Mouse (Mus musculus) midbrain, embryonic 16.5 days (tissue): ENCODE measurements around the gene Abraxas1. TPM values are rescaled to one million over a fixed set of nuclear protein-coding genes. Genes with fewer than 3 reads are reported as not detected.

ENCODE experiments used
- ATAC-seq: fragments of 200-750 bp; cut with Nextera tagmentation; 2 replicates; pipeline ENCODE4 v1.8.0; 2017; ENCODE audit warnings: moderate TSS enrichment
- H3K27ac ChIP-seq: fragments of 300-500 bp; sonication (generic); 2 replicates; pipeline ENCODE4 v1.5.1; 2014; ENCODE audit warnings: mild to moderate bottlenecking, low read length, mixed read lengths
- H3K27me3 ChIP-seq: fragments of 300-500 bp; sonication (generic); 2 replicates; pipeline ENCODE4 v1.6.1; 2014; ENCODE audit warnings: low read depth, low read length, mixed read lengths; ENCODE audit not compliant: control insufficient read depth, insufficient read depth
- H3K36me3 ChIP-seq: fragments of 300-500 bp; sonication (generic); 2 replicates; pipeline ENCODE4 v1.6.1; 2014; ENCODE audit warnings: mild to moderate bottlenecking, low read length, moderate library complexity, mixed read lengths; ENCODE audit not compliant: control insufficient read depth, insufficient read depth
- H3K4me1 ChIP-seq: fragments of 300-500 bp; sonication (generic); 2 replicates; pipeline ENCODE4 v1.6.1; 2014; ENCODE audit warnings: mild to moderate bottlenecking, low read length, mixed read lengths; ENCODE audit not compliant: control insufficient read depth, insufficient read depth
- H3K4me2 ChIP-seq: fragments of 300-500 bp; sonication (generic); 2 replicates; pipeline ENCODE4 v1.6.1; 2014; ENCODE audit warnings: mild to moderate bottlenecking, low read length, mixed read lengths
- H3K4me3 ChIP-seq: fragments of 300-500 bp; sonication (generic); 2 replicates; pipeline ENCODE4 v1.5.1; 2014; ENCODE audit warnings: low read depth, mild to moderate bottlenecking, low read length, moderate library complexity, mixed read lengths
- H3K9ac ChIP-seq: fragments of 300-500 bp; sonication (generic); 2 replicates; pipeline ENCODE4 v1.6.1; 2014; ENCODE audit warnings: low read depth, low read length, mixed read lengths
- H3K9me3 ChIP-seq: fragments of 300-500 bp; sonication (generic); replicated peaks from 2 replicates; pipeline ENCODE4 v1.6.1; 2014; ENCODE audit warnings: mild to moderate bottlenecking, low read length, mixed read lengths; ENCODE audit not compliant: control insufficient read depth, poor library complexity, severe bottlenecking
- WGBS: fragments of 180-500 bp; shearing (Covaris S2); extraction: QIAGEN DNeasy Blood & Tissue Kit; methylation state at CpG from one replicate; pipeline ENCODE4 v1.1.7; 2014; 5-methylcytosine and 5-hydroxymethylcytosine counted together
- polyA plus RNA-seq: library from polyadenylated mRNA; unstranded; fragments of >200 nt; fragmentation: Nextera tagmentation; extraction: Ambion mirVana; gene quantifications from 2 replicates; pipeline ENCODE4 v1.2.1, GENCODE M21; 2015

The Abraxas1 gene
- polyA plus RNA-seq, 1 experiment from 2014 or later: 12.0 TPM

DNA sequence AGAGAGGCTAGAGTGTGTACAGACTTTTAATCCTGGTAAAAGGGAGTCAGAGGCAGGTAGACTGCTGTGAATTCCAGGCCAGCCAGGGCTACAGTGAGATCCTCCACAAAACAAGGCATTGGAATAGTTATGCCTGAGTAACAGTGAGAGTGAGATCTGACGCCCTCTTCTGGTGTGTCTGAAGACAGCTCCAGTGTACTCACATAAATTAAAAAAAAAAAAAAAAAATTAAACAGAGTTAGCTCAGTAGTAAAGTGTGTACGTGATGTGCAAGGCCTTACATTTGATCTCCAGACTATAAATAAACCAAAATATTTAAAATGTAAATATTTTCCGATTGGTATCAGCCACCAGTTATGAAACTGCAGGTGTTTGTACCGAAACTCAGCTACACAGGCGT, 26.7 kb downstream of the Abraxas1 start:
- H3K4me1 ChIP-seq: peaks cover 10% of the 10 kb centered on the region
- no peak overlapping the region for H3K9ac ChIP-seq
- 86% methylated on average over 5 of the region's 5 CpGs for WGBS
- ATAC-seq: no peak
- no peak overlapping the region for H3K4me2 ChIP-seq
- H3K4me3 ChIP-seq: no peak overlapping the region
- peaks cover 23% of the 10 kb centered on the region for H3K36me3 ChIP-seq
- H3K9me3 ChIP-seq: no peaks in the 10 kb centered on the region
- H3K27me3 ChIP-seq: no peaks in the 10 kb centered on the region
- no peak overlapping the region for H3K27ac ChIP-seq

DNA sequence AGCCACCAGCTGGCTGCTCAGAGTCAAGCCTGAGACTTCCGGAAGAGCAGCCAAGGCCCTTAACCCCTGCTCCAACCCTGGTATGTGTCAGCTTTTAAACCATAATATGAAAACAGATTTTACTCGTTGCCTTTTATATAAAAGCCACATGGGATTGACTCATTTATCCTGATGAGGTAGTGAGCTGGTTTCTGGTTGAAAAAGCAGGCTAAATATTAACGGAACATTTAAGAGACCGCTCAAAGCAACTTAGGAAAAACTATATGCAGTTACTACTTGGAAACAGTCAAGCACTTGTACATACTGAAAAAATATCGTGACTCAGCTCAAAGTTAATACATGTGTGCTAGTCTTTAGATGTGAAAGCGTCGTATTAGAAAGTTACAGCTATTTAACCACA, 28.5 kb downstream of the Abraxas1 start:
- Histone ChIP-seq H3K27ac (no peak overlapping the region), H3K4me1 (peaks cover 2% of the 10 kb centered on the region), H3K4me3 (no peak overlapping the region), H3K27me3 (no peaks in the 10 kb centered on the region), H3K4me2 (no peak overlapping the region), H3K36me3 (peaks cover 29% of the 10 kb centered on the region), H3K9ac (no peak overlapping the region), H3K9me3 (no peaks in the 10 kb centered on the region)
- WGBS: 93% methylated on average over 7 of the region's 7 CpGs
- no peak for ATAC-seq

DNA sequence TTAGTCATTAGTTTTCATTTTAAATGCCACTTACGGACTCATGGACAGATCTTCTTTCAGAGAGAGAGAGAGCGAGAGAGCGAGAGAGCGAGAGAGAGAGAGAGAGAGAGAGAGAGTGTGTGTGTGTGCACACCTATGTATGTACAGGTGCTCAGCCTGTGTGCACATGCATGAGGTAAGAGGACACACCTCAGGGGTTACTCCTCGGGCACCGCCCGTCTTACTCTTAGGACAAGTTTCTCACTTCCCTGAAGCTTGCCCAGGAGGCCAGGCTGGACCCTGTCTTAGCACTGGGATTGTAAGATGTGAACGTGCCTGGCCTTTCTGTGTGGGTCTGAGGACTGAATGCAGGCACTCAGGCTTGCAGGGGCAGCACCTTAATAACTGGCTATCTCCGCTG, 33.2 kb downstream of the Abraxas1 start:
- peaks cover 27% of the 10 kb centered on the region for H3K36me3 ChIP-seq
- H3K4me2 ChIP-seq: no peak overlapping the region
- H3K27me3 ChIP-seq: no peaks in the 10 kb centered on the region
- no peak overlapping the region for H3K27ac ChIP-seq
- H3K4me3 ChIP-seq: no peak overlapping the region
- 89% methylated on average over 9 of the region's 9 CpGs for WGBS
- H3K9me3 ChIP-seq: no peaks in the 10 kb centered on the region
- no peaks in the 10 kb centered on the region for H3K4me1 ChIP-seq
- no peak overlapping the region for H3K9ac ChIP-seq
- no peak for ATAC-seq

DNA sequence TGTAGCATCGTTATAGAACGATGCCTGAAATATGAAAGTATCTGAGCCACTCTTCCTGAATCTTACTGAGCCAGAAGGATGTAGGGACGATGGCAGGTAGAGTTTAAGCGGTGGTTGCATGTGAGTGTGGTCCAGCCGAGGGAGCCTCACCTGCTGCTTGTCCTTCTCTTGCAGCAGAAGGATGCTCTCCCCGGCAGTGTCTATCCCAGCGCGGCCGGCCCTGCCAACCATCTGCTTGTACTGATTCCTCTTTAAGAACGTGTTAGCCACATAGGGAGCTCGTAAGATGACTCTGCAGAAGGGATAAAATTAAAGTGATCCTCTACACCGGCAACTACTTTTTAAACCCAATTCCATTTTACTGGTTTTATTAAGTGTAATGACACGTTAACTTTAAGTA, 41.8 kb downstream of the Abraxas1 start:
- no peaks in the 10 kb centered on the region for H3K27me3 ChIP-seq
- no peaks in the 10 kb centered on the region for H3K9me3 ChIP-seq
- ATAC-seq: no peak
- 97% methylated on average over 13 of the region's 13 CpGs for WGBS
- no peak overlapping the region for H3K4me2 ChIP-seq
- H3K9ac ChIP-seq: no peak overlapping the region
- H3K4me1 ChIP-seq: no peaks in the 10 kb centered on the region
- H3K4me3 ChIP-seq: no peak overlapping the region
- peaks cover 45% of the 10 kb centered on the region for H3K36me3 ChIP-seq
- H3K27ac ChIP-seq: no peak overlapping the region

DNA sequence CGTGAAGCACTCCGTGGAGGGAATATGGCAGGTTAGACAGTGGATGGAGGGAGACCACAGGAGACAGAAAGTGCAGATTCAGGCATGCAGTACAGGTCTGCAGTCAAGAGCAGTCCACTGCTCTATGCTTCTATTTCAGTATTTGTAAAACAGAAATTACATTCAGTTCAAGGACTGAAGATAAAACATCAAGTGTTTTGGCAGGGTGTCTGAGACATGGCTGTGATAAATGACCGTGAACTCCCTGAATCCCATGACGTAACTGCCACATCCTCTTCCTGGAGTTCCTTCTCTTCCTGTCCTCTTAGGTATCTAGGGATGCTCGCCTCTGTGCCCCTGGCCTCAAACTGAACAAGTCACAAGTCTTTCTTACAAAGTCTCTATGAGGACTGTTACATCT, 43.9 kb downstream of the Abraxas1 start:
- H3K36me3 ChIP-seq: peaks cover 40% of the 10 kb centered on the region
- no peaks in the 10 kb centered on the region for H3K9me3 ChIP-seq
- 94% methylated on average over 5 of the region's 5 CpGs for WGBS
- no peak overlapping the region for H3K9ac ChIP-seq
- no peak for ATAC-seq
- no peak overlapping the region for H3K4me3 ChIP-seq
- no peak overlapping the region for H3K4me2 ChIP-seq
- no peaks in the 10 kb centered on the region for H3K27me3 ChIP-seq
- H3K4me1 ChIP-seq: no peaks in the 10 kb centered on the region
- no peak overlapping the region for H3K27ac ChIP-seq

GRCm38 (mm10) chr5:100775778-100776404, 44.9 kb downstream of the Abraxas1 start:
- Histone ChIP-seq H3K4me3 (no peak overlapping the region), H3K27me3 (no peaks in the 10 kb centered on the region), H3K9ac (no peak overlapping the region), H3K4me2 (no peak overlapping the region), H3K27ac (no peak overlapping the region), H3K4me1 (no peaks in the 10 kb centered on the region), H3K9me3 (no peaks in the 10 kb centered on the region), H3K36me3 (peaks cover 43% of the 10 kb centered on the region)
- 95% methylated on average over 13 of the region's 13 CpGs for WGBS
- no peak for ATAC-seq

- peaks cover 56% of the 10 kb centered on the region for H3K36me3 ChIP-seq
- H3K27me3 ChIP-seq: no peaks in the 10 kb centered on the region
- no peak overlapping the region for H3K4me2 ChIP-seq
- no peak overlapping the region for H3K4me3 ChIP-seq
- H3K4me1 ChIP-seq: no peaks in the 10 kb centered on the region
- 94% methylated on average over 4 of the region's 4 CpGs for WGBS
- no peaks in the 10 kb centered on the region for H3K9me3 ChIP-seq
- no peak for ATAC-seq
- no peak overlapping the region for H3K9ac ChIP-seq
- H3K27ac ChIP-seq: no peak overlapping the region
These were observed 49.2 kb downstream of the Abraxas1 start for GRCm38 (mm10) chr5:100771575-100771974.

DNA sequence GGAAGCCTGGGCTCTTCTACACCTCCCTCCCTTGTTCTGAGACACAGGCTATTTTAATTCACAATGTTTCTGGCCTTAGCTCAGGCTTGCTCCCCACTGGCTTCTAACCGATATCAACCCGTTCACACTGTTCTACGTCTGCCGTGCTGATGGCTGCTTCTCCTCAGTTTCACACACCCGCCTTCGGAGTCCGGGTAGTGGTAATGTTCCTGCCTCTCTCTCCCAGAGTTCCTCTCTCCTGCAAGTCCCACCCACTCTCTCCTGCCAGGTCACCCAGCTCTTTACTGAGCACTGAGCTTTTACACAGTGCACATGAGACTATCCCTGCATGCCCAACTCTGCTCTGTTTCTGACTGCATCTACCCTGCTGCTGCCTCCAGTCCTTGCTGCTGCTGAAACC, 54.7 kb downstream of the Abraxas1 start:
- no peak overlapping the region for H3K4me2 ChIP-seq
- H3K4me1 ChIP-seq: no peaks in the 10 kb centered on the region
- H3K36me3 ChIP-seq: peaks cover 54% of the 10 kb centered on the region
- 99% methylated on average over 7 of the region's 7 CpGs for WGBS
- no peaks in the 10 kb centered on the region for H3K27me3 ChIP-seq
- no peaks in the 10 kb centered on the region for H3K9me3 ChIP-seq
- no peak overlapping the region for H3K9ac ChIP-seq
- H3K4me3 ChIP-seq: no peak overlapping the region
- ATAC-seq: no peak
- H3K27ac ChIP-seq: no peak overlapping the region

DNA sequence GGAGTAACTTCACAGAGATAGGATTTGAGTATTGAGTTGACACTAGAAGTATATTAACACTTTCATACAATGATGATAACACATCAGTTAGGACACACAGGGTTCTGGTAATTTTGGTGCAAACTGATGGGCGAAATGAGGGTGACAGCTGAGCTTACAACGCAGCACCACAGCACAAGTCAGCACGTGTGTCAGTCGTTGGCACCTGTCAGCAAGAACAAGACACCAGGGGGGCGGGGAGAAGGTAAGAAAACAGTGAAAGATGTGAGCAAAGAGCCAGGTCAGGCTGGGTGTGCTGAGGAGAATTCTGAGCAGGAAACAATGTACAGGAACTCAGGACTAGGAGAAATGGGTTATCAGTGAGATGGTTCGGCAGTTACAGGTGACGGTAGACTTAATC, 59.0 kb downstream of the Abraxas1 start:
- Histone ChIP-seq H3K9ac (no peak overlapping the region), H3K9me3 (no peaks in the 10 kb centered on the region), H3K27ac (no peak overlapping the region), H3K4me3 (no peak overlapping the region), H3K36me3 (peaks cover 29% of the 10 kb centered on the region), H3K27me3 (no peaks in the 10 kb centered on the region), H3K4me2 (no peak overlapping the region), H3K4me1 (no peaks in the 10 kb centered on the region)
- no peak for ATAC-seq
- 93% methylated on average over 7 of the region's 7 CpGs for WGBS
